Mouse (Mus musculus) lung, adult 2 months (tissue): ENCODE data around the gene Dbp.

ENCODE experiments used
- CTCF ChIP-seq: fragments of 200-500 bp; IDR thresholded peaks from 2 replicates; pipeline ENCODE4 v1.5.1; 2011; ENCODE audit warnings: mild to moderate bottlenecking, low read length, control low read depth; ENCODE audit not compliant: insufficient read depth
- POLR2A ChIP-seq: fragments of 200-500 bp; IDR thresholded peaks from 2 replicates; pipeline ENCODE4 v1.6.1; 2011; ENCODE audit warnings: low read depth, mild to moderate bottlenecking, control low read depth, low read length, borderline replicate concordance; ENCODE audit errors: extremely low read depth

- TF ChIP-seq CTCF (no peak), POLR2A (no peak)
Observed at GRCm38 (mm10) chr7:45667761-45668160, 37.1 kb upstream of the Dbp start.
